Mouse (Mus musculus): Measurements from ENCODE around the gene Epha6. TPM values are rescaled to one million over a fixed set of nuclear protein-coding genes. Genes with fewer than 3 reads are reported as not detected.

Epha6 gene
- polyA plus RNA-seq, 1 experiment from 2014 or later: 1.6 TPM

DNA sequence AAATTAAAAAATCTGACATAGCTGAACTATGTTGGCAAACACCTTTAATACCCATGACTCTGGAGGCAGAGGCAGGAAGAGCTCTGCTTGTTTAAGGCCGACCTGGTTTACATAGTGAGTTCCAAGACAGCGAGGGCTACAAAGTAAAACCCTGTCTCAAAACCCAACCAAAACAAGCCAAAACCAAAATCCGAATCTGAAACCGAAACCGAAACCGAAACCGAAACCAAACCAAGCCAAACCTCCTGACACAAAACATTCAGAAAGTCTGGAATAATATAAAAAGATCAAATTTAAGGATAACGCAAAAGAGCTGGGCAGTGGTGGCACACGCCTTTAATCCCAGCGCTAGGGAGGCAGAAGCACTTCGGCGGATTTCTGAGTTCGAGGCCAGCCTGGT, 725.3 kb downstream of the Epha6 start:
- ATAC-seq (no peak), DNase-seq (ENCODE audit: low spot score) (no peak)
- 94% methylated on average over 13 of the region's 13 CpGs for WGBS

DNA sequence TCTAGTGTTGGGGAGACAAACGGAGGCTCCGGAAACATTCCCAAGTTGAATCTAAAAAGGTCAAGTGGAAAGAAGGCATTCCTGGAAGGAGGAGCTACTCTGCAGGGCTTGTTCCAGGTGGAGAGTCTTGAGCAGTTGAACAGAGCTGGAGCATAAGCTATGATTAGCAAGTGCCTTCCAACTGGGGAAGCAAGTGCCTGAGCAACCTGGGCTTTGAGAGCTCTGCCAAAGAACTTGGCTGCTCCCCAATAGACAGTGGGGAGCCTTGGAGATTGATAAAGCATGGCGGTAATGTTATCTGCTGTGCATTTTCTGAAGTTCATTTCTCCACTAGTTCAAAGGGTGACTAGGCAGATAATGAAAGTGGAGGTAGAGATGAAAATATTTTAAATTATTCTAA, 733.5 kb downstream of the Epha6 start:
- H3K4me2 ChIP-seq (ENCODE audit: low read length): no peak overlapping the region
- no peak overlapping the region for H3K27ac ChIP-seq (ENCODE audit: low read depth, low read length)
- peak; percentile 30 for DNase-seq (ENCODE audit: low spot score)
- no peaks in the 10 kb centered on the region for H3K36me3 ChIP-seq (ENCODE audit: control insufficient read depth, insufficient read depth, low read length)
- no peak overlapping the region for H3K9ac ChIP-seq (ENCODE audit: low read length)
- WGBS: 83% methylated on average over 3 of the region's 3 CpGs
- no peaks in the 10 kb centered on the region for H3K27me3 ChIP-seq (replicated peaks; ENCODE audit: control insufficient read depth, insufficient read depth, low read length)
- H3K9me3 ChIP-seq (replicated peaks; ENCODE audit: control insufficient read depth, low read length): no peaks in the 10 kb centered on the region
- no peak overlapping the region for H3K4me3 ChIP-seq (ENCODE audit: low read depth, low read length)
- H3K4me1 ChIP-seq (ENCODE audit: control insufficient read depth, insufficient read depth, low read length): no peaks in the 10 kb centered on the region
- no peak for ATAC-seq

More for the DNA sequence above, 725.3 kb downstream of the Epha6 start:
- no peaks in the 10 kb centered on the region for H3K4me1 ChIP-seq (ENCODE audit: control insufficient read depth, insufficient read depth, low read length)
- H3K9me3 ChIP-seq (replicated peaks; ENCODE audit: control insufficient read depth, low read length): no peaks in the 10 kb centered on the region
- H3K36me3 ChIP-seq (ENCODE audit: control insufficient read depth, insufficient read depth, low read length): no peaks in the 10 kb centered on the region
- H3K4me2 ChIP-seq (ENCODE audit: low read length): no peak overlapping the region
- no peaks in the 10 kb centered on the region for H3K27me3 ChIP-seq (replicated peaks; ENCODE audit: control insufficient read depth, insufficient read depth, low read length)
- H3K9ac ChIP-seq (ENCODE audit: low read length): no peak overlapping the region
- no peak overlapping the region for H3K27ac ChIP-seq (ENCODE audit: low read depth, low read length)
- no peak overlapping the region for H3K4me3 ChIP-seq (ENCODE audit: low read depth, low read length)

DNA sequence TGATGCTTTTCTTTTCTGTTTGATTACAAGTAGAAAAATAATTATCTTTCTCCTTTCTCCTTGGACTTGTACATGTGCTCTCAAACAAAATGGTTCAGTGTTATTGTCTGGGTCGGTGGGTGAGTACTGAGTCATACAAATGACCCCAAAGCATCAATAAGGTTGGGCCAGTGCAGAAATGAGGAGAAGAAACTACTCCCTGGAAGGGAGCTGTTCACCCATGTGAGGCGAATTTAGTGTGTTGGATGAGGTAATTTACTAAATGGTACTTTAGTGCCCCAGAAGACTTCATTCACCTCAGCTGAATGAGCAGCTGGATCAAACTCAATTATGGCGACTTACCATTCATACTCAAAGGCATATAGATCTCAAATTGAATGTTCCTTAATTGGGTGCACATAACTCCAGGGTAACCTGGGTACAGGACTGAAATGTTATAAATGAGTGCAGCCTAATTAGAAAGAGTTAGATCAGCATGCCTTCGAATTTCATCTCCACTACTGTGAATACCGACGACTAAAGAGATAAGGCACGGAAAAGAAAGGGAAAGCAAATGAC, 751.1 kb downstream of the Epha6 start:
- no peaks in the 10 kb centered on the region for H3K9me3 ChIP-seq (replicated peaks; ENCODE audit: control insufficient read depth, low read length)
- no peak overlapping the region for H3K9ac ChIP-seq (ENCODE audit: low read length)
- no peak overlapping the region for H3K4me2 ChIP-seq (ENCODE audit: low read length)
- DNase-seq (ENCODE audit: low spot score): peak; percentile 84
- WGBS: 4% methylated on average over 7 of the region's 7 CpGs
- no peak overlapping the region for H3K27ac ChIP-seq (ENCODE audit: low read depth, low read length)
- peak; percentile 93 for ATAC-seq
- no peak overlapping the region for H3K4me3 ChIP-seq (ENCODE audit: low read depth, low read length)
- no peaks in the 10 kb centered on the region for H3K27me3 ChIP-seq (replicated peaks; ENCODE audit: control insufficient read depth, insufficient read depth, low read length)
- H3K4me1 ChIP-seq (ENCODE audit: control insufficient read depth, insufficient read depth, low read length): 0 out of 2 replicates have a peak, but pooled peaks cover 3% of the 10 kb centered on the region
- no peaks in the 10 kb centered on the region for H3K36me3 ChIP-seq (ENCODE audit: control insufficient read depth, insufficient read depth, low read length)

DNA sequence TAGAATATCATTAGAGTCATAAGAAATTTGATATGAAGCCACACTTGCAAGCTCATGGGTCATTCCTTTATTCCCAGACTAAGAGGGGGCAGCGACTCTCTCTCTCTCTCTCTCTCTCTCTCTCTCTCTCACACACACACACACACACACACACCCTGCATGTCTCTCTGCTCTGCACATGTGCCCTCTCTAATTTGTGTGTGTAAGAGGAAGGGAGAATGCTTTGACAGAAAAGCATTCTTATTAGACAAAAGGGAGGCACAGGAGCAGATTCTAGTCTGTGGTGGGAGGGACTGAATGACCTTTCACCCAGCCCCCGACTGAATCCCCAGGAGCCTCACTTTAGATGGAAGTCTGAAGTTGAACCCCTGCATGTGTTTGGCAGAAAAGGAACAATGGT, 752.6 kb downstream of the Epha6 start:
- no peak overlapping the region for H3K27ac ChIP-seq (ENCODE audit: low read depth, low read length)
- 7% methylated on average over 2 of the region's 2 CpGs for WGBS
- H3K9me3 ChIP-seq (replicated peaks; ENCODE audit: control insufficient read depth, low read length): no peaks in the 10 kb centered on the region
- no peak overlapping the region for H3K9ac ChIP-seq (ENCODE audit: low read length)
- no peaks in the 10 kb centered on the region for H3K36me3 ChIP-seq (ENCODE audit: control insufficient read depth, insufficient read depth, low read length)
- no peaks in the 10 kb centered on the region for H3K27me3 ChIP-seq (replicated peaks; ENCODE audit: control insufficient read depth, insufficient read depth, low read length)
- 0 out of 2 replicates have a peak, but pooled peaks cover 3% of the 10 kb centered on the region for H3K4me1 ChIP-seq (ENCODE audit: control insufficient read depth, insufficient read depth, low read length)
- DNase-seq (ENCODE audit: low spot score) (no peak), ATAC-seq (no peak)
- no peak overlapping the region for H3K4me3 ChIP-seq (ENCODE audit: low read depth, low read length)
- H3K4me2 ChIP-seq (ENCODE audit: low read length): no peak overlapping the region

DNA sequence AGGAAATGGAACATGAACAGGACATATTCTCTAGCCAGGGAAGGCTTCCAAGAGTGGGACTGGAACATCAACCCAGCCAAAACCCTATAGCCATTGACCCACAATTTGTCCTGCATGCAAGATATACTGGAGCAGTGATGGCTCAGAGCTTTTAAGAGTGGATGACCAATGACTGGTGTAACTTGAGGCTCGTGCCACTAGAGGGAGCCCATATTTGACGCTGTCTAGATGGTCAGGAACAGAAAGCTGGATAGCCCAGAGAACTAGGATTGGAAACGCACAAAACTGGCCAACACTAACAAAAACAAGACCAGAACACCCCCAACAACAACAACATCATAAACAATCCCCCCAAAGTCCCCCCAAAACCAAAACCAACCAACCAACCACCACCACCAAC, 758.8 kb downstream of the Epha6 start:
- no peak overlapping the region for H3K9ac ChIP-seq (ENCODE audit: low read length)
- DNase-seq (ENCODE audit: low spot score) (peak; percentile 49), ATAC-seq (peak; percentile 61)
- H3K4me3 ChIP-seq (ENCODE audit: low read depth, low read length): no peak overlapping the region
- H3K27me3 ChIP-seq (replicated peaks; ENCODE audit: control insufficient read depth, insufficient read depth, low read length): no peaks in the 10 kb centered on the region
- WGBS: 12% methylated on average over 3 of the region's 3 CpGs
- no peak overlapping the region for H3K4me2 ChIP-seq (ENCODE audit: low read length)
- H3K4me1 ChIP-seq (ENCODE audit: control insufficient read depth, insufficient read depth, low read length): no peaks in the 10 kb centered on the region
- no peaks in the 10 kb centered on the region for H3K36me3 ChIP-seq (ENCODE audit: control insufficient read depth, insufficient read depth, low read length)
- no peaks in the 10 kb centered on the region for H3K9me3 ChIP-seq (replicated peaks; ENCODE audit: control insufficient read depth, low read length)
- H3K27ac ChIP-seq (ENCODE audit: low read depth, low read length): no peak overlapping the region

DNA sequence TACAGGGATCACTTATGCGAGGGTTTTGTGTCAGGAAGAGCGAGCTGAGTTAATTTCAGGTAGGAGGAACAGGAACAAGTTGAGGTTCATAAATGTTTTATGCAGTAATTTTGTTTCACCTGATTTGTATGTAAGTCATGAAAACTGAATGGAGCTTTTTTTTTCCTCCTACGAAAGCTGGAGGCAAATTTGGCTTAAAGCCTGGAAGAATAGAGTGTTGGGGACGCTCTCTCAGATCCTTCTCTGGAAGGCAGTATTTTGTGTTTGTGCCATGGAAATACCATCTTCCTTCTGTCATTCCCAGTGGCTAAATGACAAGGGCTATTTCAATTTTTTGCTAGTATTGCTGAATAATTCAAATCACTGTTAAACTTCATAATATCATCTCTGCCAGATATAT, 768.6 kb downstream of the Epha6 start:
- H3K4me2 ChIP-seq (ENCODE audit: low read length): no peak overlapping the region
- H3K27ac ChIP-seq (ENCODE audit: low read depth, low read length): no peak overlapping the region
- no peak for ATAC-seq
- peaks cover 2% of the 10 kb centered on the region; the same call in 1 of the 2 replicates for H3K9me3 ChIP-seq (replicated peaks; ENCODE audit: control insufficient read depth, low read length)
- H3K4me3 ChIP-seq (ENCODE audit: low read depth, low read length): no peak overlapping the region
- no peaks in the 10 kb centered on the region for H3K36me3 ChIP-seq (ENCODE audit: control insufficient read depth, insufficient read depth, low read length)
- H3K4me1 ChIP-seq (ENCODE audit: control insufficient read depth, insufficient read depth, low read length): no peaks in the 10 kb centered on the region
- no peak overlapping the region for H3K9ac ChIP-seq (ENCODE audit: low read length)
- DNase-seq (ENCODE audit: low spot score): peak; percentile 28
- H3K27me3 ChIP-seq (replicated peaks; ENCODE audit: control insufficient read depth, insufficient read depth, low read length): no peaks in the 10 kb centered on the region
- WGBS: 72% methylated on average over 4 of the region's 4 CpGs

DNA sequence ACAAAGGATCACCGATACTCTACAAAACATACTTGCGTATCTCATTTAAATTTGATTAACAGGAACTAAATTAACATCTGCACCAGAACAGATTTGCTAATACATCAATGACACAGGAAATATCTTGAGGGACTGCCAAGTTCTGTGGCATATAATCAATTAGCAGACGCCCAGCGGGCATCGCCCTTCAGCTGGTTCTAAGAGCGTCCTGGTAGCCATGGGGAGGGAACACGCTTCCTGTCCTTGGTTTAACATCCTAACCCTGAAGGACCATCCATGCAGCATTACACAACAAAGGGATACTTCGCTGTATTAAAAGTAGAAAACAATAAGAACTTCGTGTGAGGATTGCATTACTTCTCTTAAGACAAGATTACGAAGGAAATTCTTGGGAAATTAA, 769.0 kb downstream of the Epha6 start:
- Histone ChIP-seq H3K36me3 (ENCODE audit: control insufficient read depth, insufficient read depth, low read length) (no peaks in the 10 kb centered on the region), H3K4me2 (ENCODE audit: low read length) (no peak overlapping the region), H3K4me3 (ENCODE audit: low read depth, low read length) (no peak overlapping the region), H3K4me1 (ENCODE audit: control insufficient read depth, insufficient read depth, low read length) (no peaks in the 10 kb centered on the region), H3K27ac (ENCODE audit: low read depth, low read length) (no peak overlapping the region), H3K9me3 (replicated peaks; ENCODE audit: control insufficient read depth, low read length) (peaks cover 2% of the 10 kb centered on the region; the same call in 1 of the 2 replicates), H3K27me3 (replicated peaks; ENCODE audit: control insufficient read depth, insufficient read depth, low read length) (no peaks in the 10 kb centered on the region), H3K9ac (ENCODE audit: low read length) (no peak overlapping the region)
- no peak for DNase-seq (ENCODE audit: low spot score)
- WGBS: 82% methylated on average over 10 of the region's 10 CpGs
- ATAC-seq: no peak

DNA sequence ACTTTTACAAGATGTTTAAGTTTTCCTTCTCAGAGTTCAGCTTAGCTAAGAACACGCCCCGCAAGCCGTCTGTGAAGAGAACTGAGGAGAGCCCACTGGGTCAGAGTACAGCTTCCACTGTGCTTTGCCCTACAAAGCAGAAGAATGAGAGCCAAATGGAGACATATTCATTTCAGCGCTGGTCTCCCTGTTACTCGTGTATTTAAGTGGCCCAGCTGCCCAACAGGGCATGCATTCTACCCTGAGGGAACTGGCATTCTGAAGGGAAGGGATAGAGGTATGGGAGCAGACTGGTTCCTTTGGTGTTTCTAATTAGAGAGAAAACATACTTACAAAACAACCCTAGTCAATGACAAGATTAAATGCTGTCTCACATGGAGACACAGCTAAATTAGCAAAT, 772.9 kb downstream of the Epha6 start:
- H3K9ac ChIP-seq (ENCODE audit: low read length): no peak overlapping the region
- no peaks in the 10 kb centered on the region for H3K27me3 ChIP-seq (replicated peaks; ENCODE audit: control insufficient read depth, insufficient read depth, low read length)
- no peak overlapping the region for H3K27ac ChIP-seq (ENCODE audit: low read depth, low read length)
- H3K9me3 ChIP-seq (replicated peaks; ENCODE audit: control insufficient read depth, low read length): no peaks in the 10 kb centered on the region
- H3K4me1 ChIP-seq (ENCODE audit: control insufficient read depth, insufficient read depth, low read length): no peaks in the 10 kb centered on the region
- peak; percentile 76 for ATAC-seq
- 24% methylated on average over 5 of the region's 5 CpGs for WGBS
- no peaks in the 10 kb centered on the region for H3K36me3 ChIP-seq (ENCODE audit: control insufficient read depth, insufficient read depth, low read length)
- H3K4me3 ChIP-seq (ENCODE audit: low read depth, low read length): no peak overlapping the region
- no peak overlapping the region for H3K4me2 ChIP-seq (ENCODE audit: low read length)
- DNase-seq (ENCODE audit: low spot score): peak; percentile 43

DNA sequence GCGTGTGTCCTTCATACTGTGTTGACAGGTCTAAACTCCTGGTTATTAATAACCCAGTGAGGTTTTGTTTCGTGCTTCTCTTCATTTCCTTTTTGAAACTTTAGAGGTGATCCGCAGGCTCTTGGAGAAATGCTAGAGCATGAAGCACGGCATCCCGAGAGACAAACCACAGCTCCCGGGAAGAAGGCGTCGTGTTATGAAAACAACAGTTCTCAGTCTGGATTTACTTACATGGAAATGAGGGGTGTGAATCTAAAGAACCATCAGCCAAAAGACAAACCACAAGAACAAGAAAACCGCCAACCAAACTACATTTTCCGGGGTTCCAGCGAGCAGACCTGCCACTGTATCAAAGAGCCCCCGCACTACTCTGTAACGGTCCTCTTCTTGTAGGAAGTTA, 775.7 kb downstream of the Epha6 start:
- Histone ChIP-seq H3K27me3 (replicated peaks; ENCODE audit: control insufficient read depth, insufficient read depth, low read length) (no peaks in the 10 kb centered on the region), H3K4me3 (ENCODE audit: low read depth, low read length) (no peak overlapping the region), H3K36me3 (ENCODE audit: control insufficient read depth, insufficient read depth, low read length) (no peaks in the 10 kb centered on the region), H3K9me3 (replicated peaks; ENCODE audit: control insufficient read depth, low read length) (no peaks in the 10 kb centered on the region), H3K4me1 (ENCODE audit: control insufficient read depth, insufficient read depth, low read length) (no peaks in the 10 kb centered on the region), H3K27ac (ENCODE audit: low read depth, low read length) (no peak overlapping the region), H3K4me2 (ENCODE audit: low read length) (no peak overlapping the region), H3K9ac (ENCODE audit: low read length) (no peak overlapping the region)
- DNase-seq (ENCODE audit: low spot score) (no peak), ATAC-seq (no peak)
- 92% methylated on average over 13 of the region's 13 CpGs for WGBS

Measured in forebrain, embryonic 14.5 days (tissue).